Mouse (Mus musculus) kidney, adult 2 months (tissue): ENCODE measurements around the gene Prickle2.

Experiments used
- CTCF ChIP-seq: fragments of 200-500 bp; conservative IDR thresholded peaks from 2 replicates; pipeline ENCODE4 v1.5.1; 2011; ENCODE audit warnings: low read depth, mild to moderate bottlenecking, control low read depth, low read length, moderate library complexity, mixed read lengths; ENCODE audit not compliant: insufficient read depth, insufficient read length
- POLR2A ChIP-seq: fragments of 200-500 bp; IDR thresholded peaks from one replicate; pipeline ENCODE4 v1.6.1; 2011; ENCODE audit warnings: low read depth, low read length, control low read depth

- TF ChIP-seq CTCF: no peak
- TF ChIP-seq POLR2A: no peak
Measured at GRCm38 (mm10) chr6:92641956-92642355, 64.0 kb downstream of the Prickle2 start.
